Mouse (Mus musculus) intestine, embryonic 16.5 days (tissue): ENCODE measurements at regions not wholly inside any gene's neighbourhood (a gene's known extent, or its start where the extent isn't known, plus 50 kb on each side); places are given as distances from the start of the nearest gene placed in this dataset.

Source experiments
- ATAC-seq: fragments of 200-750 bp; cut with Nextera tagmentation; 2 replicates; pipeline ENCODE4 v1.8.0; 2017; ENCODE audit warnings: moderate TSS enrichment, moderate library complexity
- H3K27ac ChIP-seq: fragments of 300-500 bp; sonication (generic); 2 replicates; pipeline ENCODE4 v1.5.1; 2014; ENCODE audit warnings: mild to moderate bottlenecking, low read length
- H3K27me3 ChIP-seq: fragments of 300-500 bp; sonication (generic); replicated peaks from 2 replicates; pipeline ENCODE4 v1.6.1; 2014; ENCODE audit warnings: low read length, control low read depth, mixed read lengths; ENCODE audit not compliant: control insufficient read depth, insufficient read depth
- H3K36me3 ChIP-seq: fragments of 300-500 bp; sonication (generic); 2 replicates; pipeline ENCODE4 v1.6.1; 2014; ENCODE audit warnings: low read length, control low read depth; ENCODE audit not compliant: control insufficient read depth, insufficient read depth
- H3K4me1 ChIP-seq: fragments of 300-500 bp; sonication (generic); 2 replicates; pipeline ENCODE4 v1.6.1; 2014; ENCODE audit warnings: low read length, control low read depth, mixed read lengths; ENCODE audit not compliant: control insufficient read depth, insufficient read depth
- H3K4me2 ChIP-seq: fragments of 300-500 bp; sonication (generic); 2 replicates; pipeline ENCODE4 v1.6.1; 2014; ENCODE audit warnings: low read depth, low read length, control low read depth
- H3K4me3 ChIP-seq: fragments of 300-500 bp; sonication (generic); 2 replicates; pipeline ENCODE4 v1.5.1; 2014; ENCODE audit warnings: mild to moderate bottlenecking, low read length
- H3K9ac ChIP-seq: fragments of 300-500 bp; sonication (generic); 2 replicates; pipeline ENCODE4 v1.6.1; 2014; ENCODE audit warnings: low read depth, low read length
- H3K9me3 ChIP-seq: fragments of 300-500 bp; sonication (generic); 2 replicates; pipeline ENCODE4 v1.6.1; 2016; ENCODE audit warnings: low read length, control low read depth; ENCODE audit not compliant: control insufficient read depth
- WGBS: fragments of 180-500 bp; shearing (Covaris S2); extraction: QIAGEN DNeasy Blood & Tissue Kit; methylation state at CpG from one replicate; pipeline ENCODE4 v1.1.7; 2014; 5-methylcytosine and 5-hydroxymethylcytosine counted together

DNA sequence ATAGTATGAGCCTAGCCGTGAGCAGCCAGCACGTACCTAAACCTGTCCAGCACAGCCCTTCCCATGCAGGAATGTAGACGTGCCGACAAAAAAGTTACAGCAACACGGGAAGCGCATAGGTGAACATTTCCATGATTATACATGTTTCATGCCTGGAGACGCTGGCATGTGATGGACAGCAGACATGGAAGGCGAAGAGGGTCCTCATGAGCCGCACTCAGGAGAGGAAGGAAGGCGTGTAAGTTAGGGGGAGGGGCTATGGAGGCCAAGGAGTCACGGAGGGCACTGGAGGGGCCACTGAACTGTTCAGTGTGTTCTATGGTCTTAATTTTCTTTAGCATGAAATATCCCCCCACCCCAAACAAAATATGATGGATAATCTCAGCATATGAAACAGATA lies 257.2 kb downstream of the Cog6 start:
- no peak overlapping the region for H3K4me3 ChIP-seq
- WGBS: 89% methylated on average over 11 of the region's 11 CpGs
- ATAC-seq: no peak
- no peaks in the 10 kb centered on the region for H3K9me3 ChIP-seq
- H3K36me3 ChIP-seq: no peaks in the 10 kb centered on the region
- no peaks in the 10 kb centered on the region for H3K27me3 ChIP-seq
- H3K9ac ChIP-seq: no peak overlapping the region
- peaks cover 3% of the 10 kb centered on the region; the same call in 1 of the 2 replicates for H3K4me1 ChIP-seq
- H3K4me2 ChIP-seq: no peak overlapping the region
- H3K27ac ChIP-seq: no peak overlapping the region

DNA sequence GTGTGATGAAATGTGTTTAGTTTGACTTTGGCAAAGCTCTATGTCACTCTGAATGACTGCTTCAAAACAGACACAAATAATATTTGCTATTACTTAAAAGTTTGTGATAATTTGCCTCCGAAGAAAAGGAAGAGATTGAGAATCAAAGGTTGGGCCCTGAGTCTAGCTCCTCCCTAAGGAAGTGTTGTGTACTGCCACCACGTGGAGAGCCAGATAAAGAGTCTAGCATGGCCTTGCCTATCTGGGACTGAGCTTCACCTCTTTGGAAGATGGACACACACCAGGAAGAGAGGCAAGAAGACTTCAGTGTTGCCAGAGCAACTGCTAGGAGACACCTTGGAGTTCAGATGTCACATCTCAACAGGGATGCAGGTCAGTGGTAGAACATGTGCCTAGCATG lies 258.5 kb downstream of the Cog6 start:
- H3K27me3 ChIP-seq: no peaks in the 10 kb centered on the region
- no peak; the same call in 1 of the 2 replicates for ATAC-seq
- peaks cover 3% of the 10 kb centered on the region; the same call in 1 of the 2 replicates for H3K4me1 ChIP-seq
- no peak overlapping the region for H3K9ac ChIP-seq
- H3K4me2 ChIP-seq: no peak overlapping the region
- no peaks in the 10 kb centered on the region for H3K36me3 ChIP-seq
- no peaks in the 10 kb centered on the region for H3K9me3 ChIP-seq
- WGBS: 26% methylated on average over 2 of the region's 2 CpGs
- H3K4me3 ChIP-seq: no peak overlapping the region
- no peak overlapping the region for H3K27ac ChIP-seq

- H3K4me1 ChIP-seq: peaks cover 3% of the 10 kb centered on the region; the same call in 1 of the 2 replicates
- H3K4me2 ChIP-seq: no peak overlapping the region
- no peak overlapping the region for H3K9ac ChIP-seq
- no peaks in the 10 kb centered on the region for H3K27me3 ChIP-seq
- no peaks in the 10 kb centered on the region for H3K9me3 ChIP-seq
- 97% methylated on average over 5 of the region's 5 CpGs for WGBS
- H3K36me3 ChIP-seq: no peaks in the 10 kb centered on the region
- H3K27ac ChIP-seq: no peak overlapping the region
- H3K4me3 ChIP-seq: no peak overlapping the region
- ATAC-seq: no peak
These were observed 260.2 kb downstream of the Cog6 start for GRCm38 (mm10) chr3:52756816-52757215.

GRCm38 (mm10) chr3:52756006-52756405 lies 261.0 kb downstream of the Cog6 start:
- Histone ChIP-seq H3K9me3 (no peaks in the 10 kb centered on the region), H3K27ac (no peak overlapping the region), H3K4me2 (no peak overlapping the region), H3K27me3 (no peaks in the 10 kb centered on the region), H3K4me1 (peaks cover 3% of the 10 kb centered on the region; the same call in 1 of the 2 replicates), H3K9ac (no peak overlapping the region), H3K4me3 (no peak overlapping the region), H3K36me3 (no peaks in the 10 kb centered on the region)
- no peak for ATAC-seq
- WGBS: 61% methylated on average over 5 of the region's 5 CpGs

GRCm38 (mm10) chr3:52754978-52755377 lies 262.1 kb downstream of the Cog6 start:
- H3K4me1 ChIP-seq: peaks cover 3% of the 10 kb centered on the region; the same call in 1 of the 2 replicates
- no peak overlapping the region for H3K9ac ChIP-seq
- no peak overlapping the region for H3K4me3 ChIP-seq
- H3K27me3 ChIP-seq: no peaks in the 10 kb centered on the region
- no peaks in the 10 kb centered on the region for H3K36me3 ChIP-seq
- no peaks in the 10 kb centered on the region for H3K9me3 ChIP-seq
- 36% methylated on average over 6 of the region's 6 CpGs for WGBS
- H3K27ac ChIP-seq: no peak overlapping the region
- H3K4me2 ChIP-seq: no peak overlapping the region
- ATAC-seq: no peak

- Histone ChIP-seq H3K4me2 (no peak overlapping the region), H3K9me3 (no peaks in the 10 kb centered on the region), H3K4me1 (peaks cover 3% of the 10 kb centered on the region; the same call in 1 of the 2 replicates), H3K27me3 (no peaks in the 10 kb centered on the region), H3K27ac (no peak overlapping the region), H3K36me3 (no peaks in the 10 kb centered on the region), H3K9ac (no peak overlapping the region), H3K4me3 (no peak overlapping the region)
- no peak for ATAC-seq
- WGBS: 43% methylated on average over 4 of the region's 4 CpGs
These were observed 262.6 kb downstream of the Cog6 start for GRCm38 (mm10) chr3:52754401-52754800.

GRCm38 (mm10) chr3:52746917-52747316 lies 270.1 kb downstream of the Cog6 start:
- Histone ChIP-seq H3K27ac (no peak overlapping the region), H3K36me3 (no peaks in the 10 kb centered on the region), H3K9ac (no peak overlapping the region), H3K4me1 (no peaks in the 10 kb centered on the region), H3K9me3 (no peaks in the 10 kb centered on the region), H3K4me2 (no peak overlapping the region), H3K27me3 (no peaks in the 10 kb centered on the region), H3K4me3 (no peak overlapping the region)
- 65% methylated on average over 3 of the region's 3 CpGs for WGBS
- ATAC-seq: peak; percentile 86

DNA sequence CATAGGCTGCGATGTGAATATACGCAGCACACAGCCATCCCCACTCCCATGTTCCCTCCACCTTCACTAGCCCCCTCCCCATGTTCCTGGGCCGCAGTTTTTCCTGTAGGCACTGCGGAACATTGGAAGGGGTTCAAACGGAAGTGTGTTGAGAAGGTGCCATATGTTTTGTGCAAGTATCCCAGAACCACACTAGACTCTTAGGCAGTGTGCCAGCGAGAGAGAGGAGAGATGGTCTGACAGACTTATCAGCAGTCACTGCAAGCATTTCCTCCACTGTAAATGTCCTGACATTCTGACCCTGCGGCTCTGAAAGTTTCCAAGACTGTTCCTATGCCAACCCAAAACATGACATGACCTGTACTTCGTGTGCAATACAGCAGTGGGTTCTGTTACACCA lies 272.7 kb downstream of the Cog6 start:
- 66% methylated on average over 8 of the region's 8 CpGs for WGBS
- no peak for ATAC-seq

GRCm38 (mm10) chr3:52740466-52741026 lies 276.5 kb downstream of the Cog6 start:
- H3K4me1 ChIP-seq: no peaks in the 10 kb centered on the region
- no peak overlapping the region for H3K9ac ChIP-seq
- no peak overlapping the region for H3K27ac ChIP-seq
- no peaks in the 10 kb centered on the region for H3K9me3 ChIP-seq
- no peak overlapping the region for H3K4me3 ChIP-seq
- 72% methylated on average over 9 of the region's 9 CpGs for WGBS
- peak; percentile 58; the same call in 1 of the 2 replicates for ATAC-seq
- H3K36me3 ChIP-seq: no peaks in the 10 kb centered on the region
- H3K4me2 ChIP-seq: no peak overlapping the region
- no peaks in the 10 kb centered on the region for H3K27me3 ChIP-seq

More for the DNA sequence above, 272.7 kb downstream of the Cog6 start:
- Histone ChIP-seq H3K4me1 (no peaks in the 10 kb centered on the region), H3K27ac (no peak overlapping the region), H3K27me3 (no peaks in the 10 kb centered on the region), H3K9ac (no peak overlapping the region), H3K9me3 (no peaks in the 10 kb centered on the region), H3K36me3 (no peaks in the 10 kb centered on the region), H3K4me3 (no peak overlapping the region), H3K4me2 (no peak overlapping the region)

DNA sequence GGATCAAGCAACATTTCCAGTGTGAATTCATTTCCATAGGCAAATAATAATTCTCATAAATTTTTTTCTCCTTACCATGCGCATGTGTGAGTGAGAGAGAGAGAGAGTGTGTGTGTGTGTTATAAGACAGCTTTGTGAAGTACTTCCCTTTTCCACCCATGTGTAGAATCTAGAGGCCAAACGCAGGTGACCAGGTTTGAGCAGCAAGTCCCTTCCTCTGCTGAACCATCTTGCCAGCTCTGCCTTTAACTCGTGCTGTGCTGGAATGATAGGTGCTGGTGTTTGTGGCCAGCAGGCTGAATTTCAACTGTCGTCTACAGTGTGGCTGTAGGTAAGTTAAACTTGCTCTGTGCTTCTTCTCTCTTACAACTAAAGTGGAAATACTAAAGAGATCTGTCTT lies 277.5 kb downstream of the Cog6 start:
- Histone ChIP-seq H3K9ac (no peak overlapping the region), H3K27ac (no peak overlapping the region), H3K4me1 (no peaks in the 10 kb centered on the region), H3K36me3 (no peaks in the 10 kb centered on the region), H3K4me3 (no peak overlapping the region), H3K27me3 (no peaks in the 10 kb centered on the region), H3K4me2 (no peak overlapping the region), H3K9me3 (no peaks in the 10 kb centered on the region)
- no peak for ATAC-seq
- 50% methylated on average over 4 of the region's 4 CpGs for WGBS
